Comparison of ENCODE assay signal across 8 mouse cellular contexts in the genomic region with DNA sequence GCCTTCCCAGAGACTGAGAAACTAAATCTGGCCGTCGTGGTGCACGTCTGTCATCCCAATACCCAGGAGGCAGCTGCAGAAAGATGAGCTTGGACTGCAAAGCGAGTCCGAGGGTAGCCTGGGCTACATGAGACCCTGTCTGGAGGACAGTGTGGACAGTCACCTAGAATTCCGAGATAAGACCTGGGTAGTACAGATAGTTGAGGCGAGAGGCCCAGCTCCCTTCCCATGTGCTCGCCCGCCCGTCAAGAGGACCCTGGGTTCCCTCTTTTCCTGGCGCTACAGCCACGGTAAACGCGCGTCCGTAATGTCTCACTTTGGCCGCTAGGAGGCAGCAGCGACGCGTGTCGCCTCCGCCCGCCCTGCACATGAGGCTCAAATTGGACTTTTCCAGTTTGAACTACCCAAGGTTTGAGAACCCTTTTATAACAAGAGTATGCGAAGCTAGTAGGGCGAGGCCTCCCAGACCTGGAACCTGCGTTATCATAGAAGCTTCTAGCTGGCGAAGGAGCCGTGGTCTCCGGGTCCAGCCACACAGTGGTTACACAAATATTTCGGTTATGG. TPM values are rescaled to one million over a fixed set of nuclear protein-coding genes. Genes with fewer than 3 reads are reported as not detected.
DNase-seq lines count a peak whose midpoint lies in the region; ATAC-seq and TF ChIP-seq lines count a peak whose summit lies in the region.

No protein-coding gene starts in this region.

- peak; percentile 95 for DNase-seq in heart, adult 11 months
- DNase-seq in heart, embryonic 10.5 days (ENCODE audit: low spot score): no peak
- DNase-seq in T-cell, adult 2 months (ENCODE audit: low spot score): peak; percentile 62
- DNase-seq in embryonic facial prominence, embryonic 11.5 days (ENCODE audit: low spot score): peak; percentile 91
- peak; percentile 86 for DNase-seq in limb, embryonic 11.5 days (ENCODE audit: low spot score)
- DNase-seq in stomach, postnatal 0 days (ENCODE audit: low spot score): peak; percentile 76

- peaks cover 60% of the 10 kb centered on the region for H3K27me3 ChIP-seq in heart, embryonic 10.5 days (ENCODE audit: insufficient read depth, poor library complexity, severe bottlenecking)
- peaks cover 9% of the 10 kb centered on the region for H3K27me3 ChIP-seq in embryonic facial prominence, embryonic 11.5 days (ENCODE audit: control insufficient read depth, insufficient read depth, low read length)
- H3K27me3 ChIP-seq in limb, embryonic 11.5 days (ENCODE audit: control insufficient read depth, insufficient read depth, low read length): 0 out of 2 replicates have a peak, but pooled peaks cover 8% of the 10 kb centered on the region
- peaks cover 50% of the 10 kb centered on the region for H3K27me3 ChIP-seq in midbrain, embryonic 13.5 days
- no peaks in the 10 kb centered on the region for H3K27me3 ChIP-seq in stomach, postnatal 0 days (ENCODE audit: control insufficient read depth, insufficient read depth, low read length)

- H3K4me2 ChIP-seq in embryonic facial prominence, embryonic 11.5 days (ENCODE audit: low read depth, low read length): no peak overlapping the region
- H3K4me2 ChIP-seq in limb, embryonic 11.5 days (ENCODE audit: low read depth, severe bottlenecking): no peak overlapping the region
- no peak overlapping the region for H3K4me2 ChIP-seq in midbrain, embryonic 13.5 days (replicated peaks)
- H3K4me2 ChIP-seq in stomach, postnatal 0 days (replicated peaks; ENCODE audit: low read depth): no peak overlapping the region

- no peak for TF ChIP-seq EP300 in stomach, postnatal 0 days (optimal IDR thresholded peaks at IDR 0.05)

- H3K9ac ChIP-seq in embryonic facial prominence, embryonic 11.5 days (replicated peaks; ENCODE audit: low read length): no peak overlapping the region; the same call in 1 of the 2 replicates
- no peak overlapping the region for H3K9ac ChIP-seq in limb, embryonic 11.5 days (ENCODE audit: low read length)
- no peak overlapping the region for H3K9ac ChIP-seq in midbrain, embryonic 13.5 days (replicated peaks)
- no peak overlapping the region for H3K9ac ChIP-seq in stomach, postnatal 0 days (ENCODE audit: low read length)

- 15% methylated on average over 30 of the region's 30 CpGs for WGBS in heart, embryonic 10.5 days
- 15% methylated on average over 29 of the region's 30 CpGs for WGBS in embryonic facial prominence, embryonic 11.5 days
- 17% methylated on average over 30 of the region's 30 CpGs for WGBS in limb, embryonic 11.5 days
- 14% methylated on average over 30 of the region's 30 CpGs for WGBS in midbrain, embryonic 13.5 days
- WGBS in stomach, postnatal 0 days: 14% methylated on average over 30 of the region's 30 CpGs

- peak; percentile 97 for TF ChIP-seq CTCF in stomach, postnatal 0 days (IDR thresholded peaks at IDR 0.05; ENCODE audit: low read depth)

- peaks cover 17% of the 10 kb centered on the region for H3K4me1 ChIP-seq in heart, embryonic 10.5 days
- no peaks in the 10 kb centered on the region; the same call in 1 of the 2 replicates for H3K4me1 ChIP-seq in embryonic facial prominence, embryonic 11.5 days (ENCODE audit: control insufficient read depth, insufficient read depth, low read length)
- H3K4me1 ChIP-seq in limb, embryonic 11.5 days (ENCODE audit: control insufficient read depth, insufficient read depth, low read length): no peaks in the 10 kb centered on the region
- 0 out of 2 replicates have a peak, but pooled peaks cover 6% of the 10 kb centered on the region for H3K4me1 ChIP-seq in midbrain, embryonic 13.5 days (replicated peaks)
- no peaks in the 10 kb centered on the region for H3K4me1 ChIP-seq in stomach, postnatal 0 days (replicated peaks; ENCODE audit: control insufficient read depth, insufficient read depth)

- H3K27ac ChIP-seq in heart, embryonic 10.5 days: no peak overlapping the region
- H3K27ac ChIP-seq in embryonic facial prominence, embryonic 11.5 days (replicated peaks; ENCODE audit: low read depth, low read length): no peak overlapping the region
- no peak overlapping the region for H3K27ac ChIP-seq in limb, embryonic 11.5 days (replicated peaks; ENCODE audit: low read depth, low read length)
- H3K27ac ChIP-seq in midbrain, embryonic 13.5 days: no peak overlapping the region
- no peak overlapping the region for H3K27ac ChIP-seq in stomach, postnatal 0 days (replicated peaks)

- no peaks in the 10 kb centered on the region for H3K36me3 ChIP-seq in heart, embryonic 10.5 days
- no peaks in the 10 kb centered on the region for H3K36me3 ChIP-seq in embryonic facial prominence, embryonic 11.5 days (replicated peaks; ENCODE audit: control insufficient read depth, insufficient read depth, low read depth, low read length)
- no peaks in the 10 kb centered on the region for H3K36me3 ChIP-seq in limb, embryonic 11.5 days (ENCODE audit: control insufficient read depth, insufficient read depth, low read length)
- no peaks in the 10 kb centered on the region for H3K36me3 ChIP-seq in midbrain, embryonic 13.5 days
- H3K36me3 ChIP-seq in stomach, postnatal 0 days (ENCODE audit: control insufficient read depth, insufficient read depth, low read length): no peaks in the 10 kb centered on the region

- peaks cover 7% of the 10 kb centered on the region; the same call in 1 of the 2 replicates for H3K9me3 ChIP-seq in heart, embryonic 10.5 days
- no peaks in the 10 kb centered on the region for H3K9me3 ChIP-seq in embryonic facial prominence, embryonic 11.5 days (replicated peaks; ENCODE audit: control insufficient read depth, low read length)
- H3K9me3 ChIP-seq in limb, embryonic 11.5 days (ENCODE audit: control insufficient read depth, low read length): no peaks in the 10 kb centered on the region
- peaks cover 8% of the 10 kb centered on the region; the same call in 1 of the 2 replicates for H3K9me3 ChIP-seq in midbrain, embryonic 13.5 days
- no peaks in the 10 kb centered on the region for H3K9me3 ChIP-seq in stomach, postnatal 0 days (ENCODE audit: control insufficient read depth, low read length)

- no peak overlapping the region for H3K4me3 ChIP-seq in heart, embryonic 10.5 days
- no peak overlapping the region for H3K4me3 ChIP-seq in embryonic facial prominence, embryonic 11.5 days (ENCODE audit: low read depth, low read length)
- H3K4me3 ChIP-seq in limb, embryonic 11.5 days (ENCODE audit: low read depth, low read length): no peak overlapping the region
- H3K4me3 ChIP-seq in midbrain, embryonic 13.5 days (replicated peaks): no peak overlapping the region
- no peak overlapping the region for H3K4me3 ChIP-seq in stomach, postnatal 0 days (ENCODE audit: low read depth, low read length)

- ATAC-seq in embryonic facial prominence, embryonic 11.5 days (replicated peaks; ENCODE audit: insufficient number of reproducible peaks, low FRiP score, low TSS enrichment, low read depth): no peak; the same call in 1 of the 2 replicates
- peak; percentile 85 to 88 for ATAC-seq in hematopoietic stem cell, adult 5-6 weeks (replicated peaks in 1 of 2; ENCODE audit: insufficient read depth in 1 of 2, low FRiP score in 2 of 2, low TSS enrichment in 1 of 2, low read depth in 1 of 2, poor library complexity in 2 of 2, severe bottlenecking in 2 of 2)
- no peak for ATAC-seq in limb, embryonic 11.5 days (ENCODE audit: insufficient number of reproducible peaks, low FRiP score, low TSS enrichment, low read depth)
- ATAC-seq in midbrain, embryonic 13.5 days: peak; percentile 43
- peak; percentile 27; the same call in 1 of the 2 replicates for ATAC-seq in stomach, postnatal 0 days (ENCODE audit: low FRiP score, low TSS enrichment)

RNA-seq across cellular contexts. Expression of gene Il12rb1, which starts 13.2 kb away (rescaled TPM):
- 0.12 TPM in 1 of 2 replicates, not detected in the other for polyA plus RNA-seq in heart, embryonic 10.5 days (2016; fragmentation: Nextera tagmentation; extraction: Ambion mirVana)
- polyA plus RNA-seq in embryonic facial prominence, embryonic 11.5 days (2014; fragmentation: Nextera tagmentation; extraction: Ambion mirVana): 0.10 TPM in 1 of 2 replicates, not detected in the other
- 6.1 and 9.8 TPM in 2 replicates for total RNA-seq in hematopoietic stem cell, adult 5-6 weeks (2017)
- polyA plus RNA-seq in limb, embryonic 11.5 days (2014; fragmentation: Nextera tagmentation; extraction: Ambion mirVana): not detected in 2 replicates
- polyA plus RNA-seq in midbrain, embryonic 13.5 days (2015; fragmentation: Nextera tagmentation; extraction: Ambion mirVana): not detected in 2 replicates
- 0.19 and 0.29 TPM in 2 replicates for polyA plus RNA-seq in stomach, postnatal 0 days (2015; fragmentation: Nextera tagmentation; extraction: Ambion mirVana)

RNA-seq across cellular contexts. Expression of gene Mast3, which starts 16.6 kb away (rescaled TPM):
- 7.9 and 9.3 TPM in 2 replicates for polyA plus RNA-seq in heart, embryonic 10.5 days (2016; fragmentation: Nextera tagmentation; extraction: Ambion mirVana)
- polyA plus RNA-seq in embryonic facial prominence, embryonic 11.5 days (2014; fragmentation: Nextera tagmentation; extraction: Ambion mirVana): 8.3 and 9.7 TPM in 2 replicates
- 14.4 and 28.0 TPM in 2 replicates for total RNA-seq in hematopoietic stem cell, adult 5-6 weeks (2017)
- 11.7 and 14.6 TPM in 2 replicates for polyA plus RNA-seq in limb, embryonic 11.5 days (2014; fragmentation: Nextera tagmentation; extraction: Ambion mirVana)
- polyA plus RNA-seq in midbrain, embryonic 13.5 days (2015; fragmentation: Nextera tagmentation; extraction: Ambion mirVana): 14.6 and 18.3 TPM in 2 replicates
- polyA plus RNA-seq in stomach, postnatal 0 days (2015; fragmentation: Nextera tagmentation; extraction: Ambion mirVana): 5.6 and 5.7 TPM in 2 replicates

RNA-seq across cellular contexts. Expression of gene Arrdc2, which starts 18.0 kb away (rescaled TPM):
- polyA plus RNA-seq in heart, embryonic 10.5 days (2016; fragmentation: Nextera tagmentation; extraction: Ambion mirVana): 3.7 and 3.8 TPM in 2 replicates
- 5.1 and 5.3 TPM in 2 replicates for polyA plus RNA-seq in embryonic facial prominence, embryonic 11.5 days (2014; fragmentation: Nextera tagmentation; extraction: Ambion mirVana)
- 8.6 and 8.8 TPM in 2 replicates for total RNA-seq in hematopoietic stem cell, adult 5-6 weeks (2017)
- polyA plus RNA-seq in limb, embryonic 11.5 days (2014; fragmentation: Nextera tagmentation; extraction: Ambion mirVana): 4.9 and 5.1 TPM in 2 replicates
- 7.7 and 10.5 TPM in 2 replicates for polyA plus RNA-seq in midbrain, embryonic 13.5 days (2015; fragmentation: Nextera tagmentation; extraction: Ambion mirVana)
- polyA plus RNA-seq in stomach, postnatal 0 days (2015; fragmentation: Nextera tagmentation; extraction: Ambion mirVana): 6.6 and 6.8 TPM in 2 replicates

RNA-seq across cellular contexts. Expression of gene Kcnn1, which starts 41.6 kb away (rescaled TPM):
- 1.1 and 1.6 TPM in 2 replicates for polyA plus RNA-seq in heart, embryonic 10.5 days (2016; fragmentation: Nextera tagmentation; extraction: Ambion mirVana)
- 2.9 and 4.0 TPM in 2 replicates for polyA plus RNA-seq in embryonic facial prominence, embryonic 11.5 days (2014; fragmentation: Nextera tagmentation; extraction: Ambion mirVana)
- 0.56 and 1.5 TPM in 2 replicates for total RNA-seq in hematopoietic stem cell, adult 5-6 weeks (2017)
- 3.8 and 3.9 TPM in 2 replicates for polyA plus RNA-seq in limb, embryonic 11.5 days (2014; fragmentation: Nextera tagmentation; extraction: Ambion mirVana)
- polyA plus RNA-seq in midbrain, embryonic 13.5 days (2015; fragmentation: Nextera tagmentation; extraction: Ambion mirVana): 19.6 and 26.9 TPM in 2 replicates
- polyA plus RNA-seq in stomach, postnatal 0 days (2015; fragmentation: Nextera tagmentation; extraction: Ambion mirVana): 0.64 and 0.72 TPM in 2 replicates

RNA-seq across cellular contexts. Expression of gene Pik3r2, which starts 45.0 kb away (rescaled TPM):
- polyA plus RNA-seq in heart, embryonic 10.5 days (2016; fragmentation: Nextera tagmentation; extraction: Ambion mirVana): 40.6 and 43.5 TPM in 2 replicates
- polyA plus RNA-seq in embryonic facial prominence, embryonic 11.5 days (2014; fragmentation: Nextera tagmentation; extraction: Ambion mirVana): 30.1 and 33.4 TPM in 2 replicates
- total RNA-seq in hematopoietic stem cell, adult 5-6 weeks (2017): 13.3 and 15.0 TPM in 2 replicates
- polyA plus RNA-seq in limb, embryonic 11.5 days (2014; fragmentation: Nextera tagmentation; extraction: Ambion mirVana): 46.9 and 48.3 TPM in 2 replicates
- 78.9 and 87.2 TPM in 2 replicates for polyA plus RNA-seq in midbrain, embryonic 13.5 days (2015; fragmentation: Nextera tagmentation; extraction: Ambion mirVana)
- 36.8 and 39.0 TPM in 2 replicates for polyA plus RNA-seq in stomach, postnatal 0 days (2015; fragmentation: Nextera tagmentation; extraction: Ambion mirVana)

Comparison
In these comparisons a context has a peak if more than half of its experiments do, and no peak if none do; other contexts are left out.
1. ATAC-seq: peak in hematopoietic stem cell, adult 5-6 weeks (2 of 2), midbrain, embryonic 13.5 days (single experiment) and stomach, postnatal 0 days (single experiment); none in embryonic facial prominence, embryonic 11.5 days (single experiment) and limb, embryonic 11.5 days (single experiment).